Mouse (Mus musculus) thymus, adult 18-20 months (tissue): ENCODE results near the gene Cckar.

Experiments
- DNase-seq, 2 experiments: peaks; one replicate each; pipeline ENCODE4 v3.0.0; 2022; ENCODE audit warnings: mixed read lengths in 2 of 2

Gene Cckar

GRCm38 (mm10) chr5:53671507-53671906 lies 36.0 kb downstream of the Cckar start:
- no peak for DNase-seq

- DNase-seq, result no peak
Observed at GRCm38 (mm10) chr5:53670321-53670938, 37.1 kb downstream of the Cckar start.

DNA sequence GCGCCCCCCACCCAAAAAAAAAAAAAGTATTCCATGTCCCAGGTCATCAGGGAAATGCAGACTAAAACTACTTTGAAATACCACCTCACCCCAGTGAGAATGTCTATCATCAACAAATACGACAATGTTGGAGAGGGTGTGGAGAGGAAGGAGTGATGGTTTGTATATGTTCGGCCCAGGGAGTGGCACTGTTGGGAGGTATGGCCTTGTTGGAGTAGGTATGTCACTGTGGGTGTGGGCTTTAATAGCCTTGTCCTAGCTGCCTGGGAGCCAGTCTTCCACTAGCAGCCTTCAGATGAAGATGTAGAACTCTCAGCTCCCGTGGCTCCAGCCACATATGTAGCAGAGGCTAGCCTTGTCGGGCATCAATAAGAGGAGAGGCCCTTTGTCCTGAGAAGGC lies 39.5 kb downstream of the Cckar start:
- DNase-seq, result no peak

GRCm38 (mm10) chr5:53663665-53664064 lies 43.8 kb downstream of the Cckar start:
- DNase-seq, result no peak

DNA sequence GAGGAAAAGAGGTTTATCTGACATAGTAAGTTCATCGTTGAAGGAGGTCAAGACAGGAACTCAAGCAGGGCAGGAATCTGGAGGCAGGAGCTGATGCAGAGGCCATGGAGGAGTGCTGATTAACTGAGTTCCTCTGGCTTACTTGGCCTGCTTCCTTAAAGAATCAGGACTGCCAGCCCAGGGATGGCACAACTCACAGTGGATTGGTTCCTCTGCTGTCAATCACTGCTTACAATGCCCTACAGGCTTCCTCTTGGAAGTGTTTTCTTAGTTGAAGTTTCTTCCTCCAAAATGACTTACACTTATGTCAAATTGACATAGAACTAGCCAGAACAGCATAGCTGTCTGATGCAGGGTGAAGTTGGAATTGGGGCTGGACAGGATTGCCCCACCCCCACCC lies 45.1 kb downstream of the Cckar start:
- DNase-seq, result no peak

- DNase-seq, result no peak
Observed at GRCm38 (mm10) chr5:53661508-53661907, 46.0 kb downstream of the Cckar start.

DNA sequence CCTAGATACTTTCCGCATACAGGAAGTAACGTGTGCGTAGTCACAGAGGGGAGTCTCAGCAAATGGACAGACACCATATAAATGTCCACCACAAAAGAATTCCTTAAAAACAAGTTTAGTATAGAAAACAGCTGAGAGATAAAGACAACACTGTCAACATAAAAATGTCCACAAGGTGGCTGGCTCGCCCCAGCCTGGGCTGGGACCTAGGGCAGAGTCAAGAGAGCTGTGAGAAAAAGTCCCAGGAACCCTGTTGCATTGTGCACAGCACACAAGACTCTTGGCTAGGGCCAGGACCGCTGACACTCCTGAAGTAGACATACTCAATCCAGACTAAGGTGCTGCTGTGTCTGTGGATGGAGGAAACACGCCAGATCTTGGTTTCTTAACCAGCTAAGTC lies 49.6 kb downstream of the Cckar start:
- no peak for DNase-seq

GRCm38 (mm10) chr5:53656596-53656995 lies 50.9 kb downstream of the Cckar start:
- DNase-seq, result no peak
